Mouse (Mus musculus): ENCODE data around the gene Hace1. TPM values are rescaled to one million over a fixed set of nuclear protein-coding genes. Genes with fewer than 3 reads are reported as not detected.

Hace1 gene
- polyA plus RNA-seq, 1 experiment from 2014 or later: 24.7 TPM

Small RNA genes lying within 50 kb of the gene (microRNA-seq; reads per million reads assigned to microRNA genes)
- gene Gm27731: not detected

Other genes with a start within 250 kb of the Hace1 start
- 1.7 and 1.9 TPM in 2 replicates for gene Bves, start 242.1 kb upstream of the Hace1 start, polyA plus RNA-seq (2016; fragmentation: Nextera tagmentation; extraction: Ambion mirVana)
- 54.2 and 59.3 TPM in 2 replicates for gene Lin28b, start 91.4 kb upstream of the Hace1 start, polyA plus RNA-seq (2016; fragmentation: Nextera tagmentation; extraction: Ambion mirVana)